Mouse (Mus musculus): Measurements from ENCODE around the gene Mepce.
"Not testable (repeated sequence)": the region's sequence is repeated elsewhere in the genome, so short reads cannot be mapped to it uniquely, and the experiment has no call there.

The Mepce gene

DNA sequence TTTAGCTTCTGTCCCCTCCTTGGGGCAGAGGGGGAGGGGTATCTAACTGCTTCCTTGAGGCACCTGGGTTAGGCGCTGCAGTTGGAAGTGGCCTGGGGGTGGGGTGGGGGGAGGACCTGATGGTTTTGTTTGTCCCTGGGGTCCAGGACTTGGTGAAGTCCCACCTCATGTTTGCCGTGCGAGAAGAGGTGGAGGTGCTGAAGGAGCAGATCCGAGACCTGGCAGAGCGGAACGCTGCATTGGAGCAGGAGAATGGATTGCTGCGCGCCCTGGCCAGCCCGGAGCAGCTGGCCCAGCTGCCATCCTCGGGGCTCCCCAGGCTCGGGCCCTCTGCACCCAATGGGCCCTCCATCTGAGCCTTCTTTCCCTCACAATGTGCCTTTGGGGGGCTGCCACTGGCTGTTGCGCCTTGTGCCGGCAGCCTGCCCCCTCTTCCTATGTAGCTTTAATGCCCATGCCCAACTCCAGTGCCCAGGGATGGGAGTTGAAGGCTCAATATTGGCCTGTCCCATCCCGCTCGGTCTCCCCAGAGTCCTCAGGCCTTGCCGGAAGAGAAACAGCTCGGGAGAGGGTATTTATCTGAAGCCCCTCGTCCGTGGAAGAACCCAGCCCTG, 28.4 kb downstream of the Mepce start:
- DNase-seq (ENCODE audit: low spot score in 2 of 2): no peak

DNA sequence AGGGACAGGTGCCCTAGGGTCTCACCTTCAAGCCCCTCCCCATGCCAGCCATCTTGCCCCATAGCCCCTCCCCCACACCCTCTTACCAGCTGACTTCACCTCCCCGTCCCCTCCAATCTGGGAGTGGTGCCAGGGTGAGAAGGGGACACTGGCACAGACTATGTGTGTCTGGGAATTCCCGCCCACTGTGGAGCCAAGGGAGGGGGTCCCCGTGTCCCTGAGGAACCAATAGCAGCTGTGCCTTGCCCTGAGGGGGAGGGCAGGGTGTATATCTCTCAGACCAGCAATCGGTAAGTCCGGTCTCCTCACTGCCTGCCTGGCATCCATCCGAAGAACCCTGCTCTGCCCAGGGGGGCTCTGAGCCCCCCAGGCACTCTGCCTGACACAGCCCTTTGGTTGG, 29.6 kb downstream of the Mepce start:
- DNase-seq (ENCODE audit: low spot score in 2 of 2): peak; percentile 67 to 68

DNA sequence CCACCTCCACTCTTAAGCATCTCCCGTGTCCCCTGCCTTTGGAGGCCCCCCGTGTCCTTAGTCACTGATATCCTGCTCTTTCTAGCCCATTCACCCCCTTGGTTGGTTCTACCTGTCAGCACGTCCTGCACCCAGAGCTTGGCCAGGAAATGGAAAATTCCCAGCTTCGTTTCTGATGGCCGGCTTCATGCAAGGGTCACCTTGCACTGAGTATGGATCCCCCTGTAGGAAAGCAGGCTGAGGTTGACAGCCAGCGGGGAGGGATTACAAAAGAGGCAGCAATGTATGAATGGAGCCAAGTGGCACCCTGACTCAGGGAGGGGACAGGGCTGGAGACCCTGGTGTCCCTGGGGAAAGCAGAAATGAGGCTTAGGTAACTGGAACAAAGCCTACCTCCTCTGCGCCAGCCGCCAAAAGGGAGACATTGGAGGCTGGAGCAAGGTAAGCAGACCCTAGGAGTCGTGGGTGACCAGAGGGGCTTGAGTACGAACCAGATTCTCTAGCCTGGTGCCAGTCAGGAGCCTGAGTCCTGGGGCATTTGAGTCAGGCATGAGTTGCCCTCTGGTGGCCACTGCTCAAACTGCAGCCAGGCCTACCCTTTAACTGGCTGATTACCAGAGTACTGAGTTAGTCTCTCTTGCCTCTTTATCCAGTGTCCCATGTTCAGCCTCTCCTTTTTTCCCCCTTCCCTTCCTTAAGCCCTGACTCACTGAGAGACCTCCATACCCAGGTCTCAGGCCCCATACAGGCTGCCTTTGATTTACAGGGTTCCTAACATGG, 30.4 kb downstream of the Mepce start:
- peak; percentile 71 to 90 for DNase-seq (ENCODE audit: low spot score in 2 of 2)

DNA sequence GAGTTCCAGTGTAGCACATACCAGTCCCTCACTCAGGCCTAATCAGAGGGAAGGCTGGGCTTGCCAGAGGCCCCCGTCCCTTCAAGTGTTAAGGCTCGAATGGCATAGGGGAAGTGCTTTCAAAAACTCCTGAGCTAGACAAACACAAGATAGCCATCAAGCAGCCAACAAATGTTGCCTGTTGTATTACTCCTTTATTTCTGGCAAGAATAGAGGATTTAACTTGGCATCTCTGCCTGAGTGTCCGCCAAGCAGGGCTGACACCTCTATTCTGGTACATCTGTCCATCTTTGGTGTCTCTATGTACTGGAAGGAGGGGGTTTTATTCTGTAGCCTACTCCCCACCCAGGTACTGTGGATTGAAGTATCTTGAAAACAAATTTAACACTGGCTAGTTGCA, 31.3 kb downstream of the Mepce start:
- no peak for DNase-seq (ENCODE audit: low spot score in 2 of 2)

DNA sequence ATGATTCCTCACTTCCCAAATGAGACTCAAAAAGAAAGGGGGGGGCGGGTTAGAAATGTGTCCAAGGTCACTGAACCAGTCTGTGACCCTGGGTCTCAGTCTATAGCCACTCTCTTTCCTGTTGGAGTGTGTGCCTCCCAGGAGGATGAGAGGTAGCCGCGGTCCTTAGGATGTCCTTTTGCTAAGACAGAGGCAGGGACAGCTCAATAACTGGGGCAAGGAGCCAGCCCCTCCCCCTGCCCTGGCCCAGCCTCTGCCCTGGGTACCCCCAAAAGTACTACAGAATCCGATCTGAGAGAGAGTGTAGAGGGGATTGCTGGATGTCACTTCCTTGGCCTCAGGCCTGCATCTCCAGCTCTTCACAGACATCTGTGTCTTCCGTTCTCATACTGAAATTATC, 32.0 kb downstream of the Mepce start:
- DNase-seq (ENCODE audit: low spot score in 2 of 2): no peak

DNA sequence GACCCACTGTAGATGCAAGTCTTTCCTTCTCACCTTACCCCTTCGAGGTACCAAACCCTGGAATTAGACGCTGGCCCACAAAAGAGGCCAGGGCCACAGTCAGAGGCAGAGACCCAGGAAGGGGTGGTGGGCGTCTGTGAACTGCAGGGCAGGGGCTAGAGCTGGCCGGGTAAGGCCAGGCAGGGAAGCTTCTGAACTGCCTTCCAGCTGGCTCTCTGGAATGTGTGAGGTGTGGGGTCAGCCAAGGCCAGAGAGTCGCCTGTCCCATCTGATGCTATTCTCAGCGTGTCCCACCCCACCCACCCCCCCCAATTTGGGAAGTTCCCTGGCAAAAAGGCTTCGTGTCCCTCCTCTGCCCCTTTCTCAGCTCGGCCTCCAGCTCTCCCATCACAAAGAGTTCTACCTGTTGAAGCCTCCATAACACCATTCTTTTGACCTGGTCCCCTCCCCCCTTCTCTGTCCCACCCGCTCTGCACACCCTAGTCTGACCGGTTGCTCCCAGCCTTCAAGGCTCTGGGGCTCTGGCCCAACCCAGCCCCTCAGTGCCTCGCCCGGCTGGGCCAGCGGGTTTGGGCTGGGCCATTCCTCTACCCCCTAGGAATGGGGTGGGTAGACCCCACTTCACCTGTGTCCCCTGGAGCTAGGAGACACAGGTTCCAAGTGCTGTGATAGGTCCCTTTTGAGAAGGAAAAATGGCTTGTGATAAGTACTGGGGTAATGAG, 34.2 kb downstream of the Mepce start:
- peak in 1 of 2 experiments; percentile 60 for DNase-seq (ENCODE audit: low spot score in 2 of 2)

DNA sequence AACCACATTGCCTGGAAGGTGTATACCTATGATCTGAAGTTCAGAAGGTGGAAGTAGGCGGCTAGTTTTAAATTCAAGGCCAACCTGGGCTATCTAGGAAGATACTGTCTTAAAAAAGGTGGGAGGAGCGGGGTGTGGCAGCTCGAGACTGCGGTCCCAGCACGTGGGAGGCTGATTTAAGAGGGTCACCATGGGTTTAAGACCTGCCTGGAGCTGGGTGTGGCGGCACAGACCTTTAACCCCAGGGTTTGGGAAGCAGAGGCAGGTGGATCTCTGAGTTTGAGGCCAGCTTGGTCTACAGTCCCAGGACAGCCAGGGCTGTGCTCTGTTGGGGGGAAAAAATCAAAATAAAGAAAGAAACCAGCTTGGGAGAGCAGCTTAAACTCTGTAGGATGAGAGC, 35.5 kb downstream of the Mepce start:
- DNase-seq (ENCODE audit: low spot score in 2 of 2): no peak

DNA sequence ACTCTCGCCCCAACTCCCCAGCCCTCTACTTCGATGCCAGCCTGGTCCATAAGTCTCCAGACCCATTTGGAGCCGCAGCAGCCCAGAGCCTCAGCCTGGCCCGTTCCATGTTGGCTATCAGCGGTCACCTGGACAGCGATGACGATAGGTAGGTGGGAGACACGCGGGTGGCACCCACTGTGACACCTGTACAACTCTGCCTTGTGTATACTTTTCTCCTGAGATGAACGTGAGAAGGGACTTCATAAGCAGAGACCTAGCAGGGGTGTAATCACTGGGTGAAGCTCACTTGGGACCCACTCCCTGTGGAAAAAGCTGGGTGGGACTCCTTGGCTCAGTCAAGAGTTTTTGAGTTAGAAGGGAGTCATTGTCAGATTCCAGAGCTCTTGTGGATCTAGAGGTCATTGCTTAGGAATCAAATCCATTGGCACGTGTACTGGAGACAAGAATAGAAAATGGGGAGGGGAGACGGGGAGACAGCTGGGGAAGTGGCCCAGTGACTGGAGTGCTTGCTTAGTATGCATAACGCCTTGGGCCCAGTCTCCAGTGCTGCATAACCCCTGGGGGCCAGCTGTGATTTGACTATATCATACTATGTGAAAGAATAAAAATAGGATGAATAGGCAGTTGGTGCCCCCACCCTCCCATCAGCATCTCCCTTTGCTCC, 36.1 kb downstream of the Mepce start:
- DNase-seq (ENCODE audit: low spot score in 2 of 2): peak in 1 of 2 experiments; percentile 54

DNA sequence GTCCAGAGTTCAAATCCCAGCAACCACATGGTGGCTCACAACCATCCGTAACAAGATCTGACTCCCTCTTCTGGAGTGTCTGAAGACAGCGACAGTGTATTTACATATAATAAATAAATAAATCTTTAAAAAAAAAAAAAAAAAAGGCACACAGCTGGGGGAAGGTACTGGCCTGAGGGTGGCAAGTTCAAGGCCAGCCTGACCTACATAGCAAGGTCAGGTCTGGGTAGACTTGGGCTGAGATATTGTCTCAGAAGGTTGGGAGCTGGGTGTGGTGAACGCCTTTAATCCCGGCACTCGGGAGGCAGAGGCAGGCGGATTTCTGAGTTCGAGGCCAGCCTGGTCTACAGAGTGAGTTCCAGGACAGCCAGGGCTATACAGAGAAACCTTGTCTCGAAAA, 37.2 kb downstream of the Mepce start:
- DNase-seq (ENCODE audit: low spot score in 2 of 2): not testable (repeated sequence)

DNA sequence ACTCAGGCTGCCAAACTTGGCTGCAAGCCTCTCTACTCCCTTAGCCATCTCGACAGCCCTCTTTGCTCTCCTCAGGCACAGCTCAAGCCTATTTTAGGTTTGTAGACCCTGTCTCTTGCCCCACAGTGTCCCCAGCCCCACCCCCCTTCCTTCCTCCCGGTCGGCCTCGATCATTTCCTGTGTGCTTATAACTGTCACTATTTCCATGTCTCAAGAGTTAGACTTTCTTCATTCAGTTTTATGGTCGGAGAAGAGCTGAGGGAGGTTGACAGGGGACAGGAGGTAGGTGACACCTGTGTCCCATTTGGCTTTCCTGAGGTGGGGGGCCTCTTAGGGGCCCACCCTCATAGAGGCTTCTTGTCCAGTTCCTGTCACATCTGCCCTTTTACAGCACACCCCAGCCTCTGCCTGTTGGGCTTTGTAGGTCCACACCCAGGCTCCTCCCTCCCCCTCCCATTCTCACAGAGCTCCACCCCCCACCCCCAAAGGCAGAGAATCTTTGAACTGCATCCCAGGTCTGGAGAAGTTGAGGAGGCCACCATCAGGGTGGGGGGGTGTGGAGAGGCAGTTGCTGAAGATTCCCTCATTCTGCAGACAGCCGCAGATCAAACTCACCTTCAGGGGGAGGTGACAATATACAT, 38.1 kb downstream of the Mepce start:
- DNase-seq (ENCODE audit: low spot score in 2 of 2): no peak

DNA sequence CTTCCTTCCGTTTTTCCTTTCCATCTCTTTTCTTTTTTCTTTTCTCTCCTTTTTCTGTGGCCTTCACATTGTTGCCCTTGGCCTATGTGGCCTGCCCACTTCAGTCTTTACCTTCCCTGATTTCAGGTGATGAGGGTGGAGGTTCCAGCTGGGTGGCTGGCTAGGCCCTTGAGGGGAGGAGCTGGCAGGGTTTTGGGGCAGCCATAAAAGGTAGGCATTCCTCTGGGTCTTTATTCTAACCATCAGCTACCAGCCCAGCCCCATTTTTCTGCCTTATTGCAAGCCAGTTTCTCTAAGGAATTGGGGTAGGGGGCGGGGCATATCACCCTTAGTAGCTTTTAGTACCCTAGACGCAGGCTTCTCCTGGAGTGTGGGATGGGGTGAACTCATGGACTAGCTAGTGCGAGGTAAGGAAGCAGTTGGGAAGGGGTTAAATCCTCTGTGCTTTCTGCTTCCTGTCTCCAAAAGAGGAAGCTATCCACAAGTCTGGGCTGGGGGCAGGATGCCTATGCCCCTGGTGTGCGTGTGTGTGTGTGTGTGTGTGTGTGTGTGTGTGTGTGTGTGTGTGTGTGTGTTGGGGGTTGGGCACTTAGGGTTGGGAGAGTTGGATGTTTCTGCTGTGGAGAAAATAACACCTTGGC, 39.2 kb downstream of the Mepce start:
- DNase-seq (ENCODE audit: low spot score in 2 of 2): peak; percentile 56 to 63

DNA sequence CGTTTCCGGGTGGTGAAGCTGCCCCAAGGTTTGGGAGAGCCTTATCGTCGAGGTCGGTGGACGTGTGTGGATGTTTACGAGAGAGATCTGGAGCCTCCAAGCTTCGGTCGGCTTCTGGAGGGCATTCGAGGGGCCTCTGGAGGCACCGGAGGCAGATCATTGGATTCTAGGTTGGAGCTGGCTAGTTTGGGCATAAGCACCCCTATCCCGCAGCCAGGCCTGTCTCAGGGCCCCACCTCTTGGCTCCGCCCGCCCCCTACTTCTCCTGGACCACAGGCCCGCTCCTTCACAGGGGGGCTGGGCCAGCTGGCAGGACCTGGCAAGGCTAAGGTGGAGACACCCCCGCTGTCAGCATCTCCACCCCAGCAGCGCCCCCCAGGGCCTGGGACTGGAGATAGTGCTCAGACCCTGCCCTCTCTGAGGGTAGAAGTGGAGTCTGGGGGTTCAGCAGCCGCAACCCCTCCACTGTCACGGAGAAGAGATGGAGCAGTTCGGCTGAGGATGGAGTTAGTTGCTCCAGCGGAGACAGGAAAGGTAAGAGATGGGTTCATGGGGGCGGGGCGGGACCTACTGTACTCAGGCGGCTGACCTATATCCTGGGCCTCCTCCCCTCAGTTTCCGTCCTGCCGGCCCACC, 40.0 kb downstream of the Mepce start:
- DNase-seq (ENCODE audit: low spot score in 2 of 2): peak; percentile 58 to 61

DNA sequence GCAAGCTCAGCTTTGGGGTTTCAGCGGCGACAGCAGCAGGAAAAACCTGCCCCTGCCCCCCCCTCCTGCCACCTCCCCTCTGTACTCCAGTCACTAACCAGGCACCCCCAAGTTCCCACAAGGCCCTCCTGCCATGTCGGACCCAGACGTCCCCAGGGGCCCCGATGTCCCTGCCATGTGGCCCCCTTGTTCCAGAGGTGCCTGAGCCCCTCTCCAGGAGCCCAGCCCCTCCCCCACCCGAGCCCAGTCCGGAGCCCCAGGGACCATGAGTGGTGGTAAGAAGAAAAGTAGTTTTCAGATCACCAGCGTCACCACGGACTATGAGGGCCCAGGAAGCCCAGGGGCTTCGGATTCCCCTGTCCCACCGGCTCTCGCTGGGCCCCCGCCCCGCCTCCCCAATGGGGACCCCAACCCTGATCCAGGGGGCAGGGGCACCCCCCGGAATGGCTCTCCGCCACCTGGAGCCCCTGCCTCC, 40.6 kb downstream of the Mepce start:
- no peak for DNase-seq (ENCODE audit: low spot score in 2 of 2)

DNA sequence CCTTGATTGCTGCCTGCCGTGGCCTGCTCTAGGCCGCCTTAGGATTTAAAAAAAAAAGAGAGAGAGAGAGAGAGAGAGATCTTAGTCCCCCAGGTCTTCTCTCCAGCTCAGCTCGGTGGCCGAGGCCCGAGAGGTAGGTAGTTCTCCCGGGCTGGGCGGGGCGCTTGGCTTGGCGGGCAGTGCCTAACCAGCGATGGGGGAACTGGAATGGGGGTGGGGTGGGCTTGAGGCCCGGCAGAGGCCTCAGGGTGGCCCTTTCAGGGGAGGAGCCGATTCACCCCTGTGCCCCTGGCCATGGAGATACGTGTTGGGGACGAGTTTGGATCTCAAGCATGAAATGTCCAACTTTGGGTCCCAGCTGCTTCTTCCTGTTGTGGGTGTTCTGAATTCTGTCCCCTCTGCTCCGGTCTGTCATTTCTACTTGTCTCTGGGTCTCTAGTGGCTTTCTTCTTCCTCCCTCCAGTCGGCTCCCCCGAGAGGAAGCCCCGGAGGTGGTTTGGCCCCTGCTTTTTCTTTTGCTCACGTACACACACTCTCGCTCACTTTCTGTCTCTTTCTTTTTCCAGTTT, 41.1 kb downstream of the Mepce start:
- peak; percentile 66 to 72 for DNase-seq (ENCODE audit: low spot score in 2 of 2)

DNA sequence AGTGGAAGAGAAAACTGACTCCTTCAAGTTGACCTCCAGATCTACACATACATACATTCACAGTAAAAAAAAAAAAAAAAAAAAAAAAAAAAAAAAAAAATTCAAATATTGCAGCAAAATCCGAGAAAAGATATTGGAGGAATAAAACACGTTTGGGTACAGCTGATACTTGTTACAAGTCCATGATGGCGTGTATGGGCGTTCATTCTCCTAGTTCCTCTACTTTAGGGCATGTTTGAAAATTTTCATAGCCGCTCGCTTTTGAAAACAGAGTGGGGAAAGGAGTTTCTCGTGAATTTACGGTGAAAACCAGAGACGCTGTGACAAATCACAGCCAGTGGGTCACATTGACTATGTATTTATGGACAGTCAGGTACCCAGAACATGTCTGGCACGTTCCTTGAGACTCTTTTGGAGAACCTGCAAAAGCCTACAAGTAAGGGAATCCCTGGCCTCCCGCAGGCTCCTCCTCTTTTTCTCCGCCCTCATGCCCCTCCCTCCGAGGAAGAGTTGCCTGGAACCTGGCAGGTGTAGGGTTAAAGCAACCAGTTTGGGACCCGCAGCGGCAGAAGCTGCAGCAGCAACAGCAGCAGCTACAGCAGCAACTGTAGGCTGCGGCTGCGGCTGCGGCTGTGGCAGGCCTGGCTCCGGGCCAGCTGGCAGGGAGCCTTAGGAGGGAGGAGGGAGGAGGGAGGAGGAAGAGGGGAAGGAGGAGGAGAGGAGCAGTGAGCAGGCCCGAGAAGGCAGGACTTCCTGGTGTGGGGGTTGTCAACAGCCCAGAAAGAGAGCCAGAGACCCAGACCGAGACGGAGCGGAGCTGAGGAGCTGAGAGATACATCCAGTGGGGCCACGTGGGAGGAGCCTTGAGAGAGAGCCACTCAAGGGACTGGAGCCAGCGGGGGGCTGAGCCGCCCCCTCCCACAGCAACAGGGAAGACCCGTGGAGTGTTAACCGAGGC, 42.0 kb downstream of the Mepce start, which contains the start of gene Tsc22d4:
Gene Tsc22d4, plus strand, starts transcription at position 517 of the 958 bp plus-strand sequence.
- peak; percentile 92 to 95 for DNase-seq (ENCODE audit: low spot score in 2 of 2)

DNA sequence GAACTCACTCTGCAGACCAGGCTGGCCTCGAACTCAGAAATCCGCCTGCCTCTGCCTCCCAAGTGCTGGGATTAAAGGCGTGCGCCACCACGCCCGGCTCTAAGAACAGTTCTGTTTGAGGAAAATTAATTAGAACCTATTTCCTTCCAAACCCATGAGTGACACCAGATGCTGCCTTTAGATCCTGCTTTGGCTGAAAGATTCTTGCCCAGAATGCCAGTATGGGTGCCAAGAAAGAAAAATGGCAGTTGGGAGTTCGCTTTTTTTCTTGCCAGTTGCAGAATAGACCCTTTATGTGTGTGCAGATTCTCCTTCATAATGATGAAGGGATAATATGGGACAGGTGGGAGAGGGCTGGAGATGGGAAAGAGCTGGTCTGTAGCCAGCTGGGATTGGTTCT, 43.3 kb downstream of the Mepce start:
- DNase-seq (ENCODE audit: low spot score in 2 of 2): no peak

DNA sequence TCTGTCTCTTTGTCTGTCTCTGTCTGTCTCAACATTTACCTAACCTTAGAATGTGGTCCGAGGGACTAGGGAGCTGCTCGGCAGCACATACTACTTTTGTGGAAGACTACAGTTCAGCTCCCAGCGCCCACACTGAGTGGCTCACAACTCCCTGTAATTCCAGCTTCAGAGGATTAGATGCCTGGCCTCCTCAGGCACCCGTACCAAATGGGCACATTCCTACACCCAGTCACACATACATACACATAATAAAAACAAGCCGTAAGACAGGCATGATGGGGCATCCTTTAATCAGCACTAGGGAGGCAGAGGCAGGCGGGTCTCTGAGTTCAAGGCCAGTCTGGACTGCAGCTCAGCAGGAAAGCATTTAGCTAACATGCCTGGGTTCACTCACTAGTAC, 44.6 kb downstream of the Mepce start:
- no peak for DNase-seq (ENCODE audit: low spot score in 2 of 2)

DNA sequence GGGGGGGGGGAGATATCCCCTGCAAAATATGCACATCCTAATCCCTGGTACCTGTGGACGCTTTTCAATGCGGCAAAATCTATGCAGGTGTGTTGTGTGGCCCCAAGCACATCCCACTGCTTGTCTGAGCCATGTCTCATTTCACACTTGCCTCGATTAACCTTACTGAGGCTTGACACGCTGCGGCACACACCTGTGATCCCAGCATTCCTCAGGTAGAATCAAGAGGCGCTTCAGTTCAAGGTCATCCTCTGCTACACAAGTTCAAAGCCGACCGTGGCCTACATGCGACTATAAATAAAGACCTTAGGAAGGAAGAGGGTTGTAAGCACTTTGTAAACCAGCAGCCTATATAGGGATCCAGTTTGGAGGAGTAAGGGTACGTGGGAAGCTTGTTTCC, 45.4 kb downstream of the Mepce start:
- DNase-seq (ENCODE audit: low spot score in 2 of 2): no peak

All from heart, adult 9 months (tissue).